Mouse (Mus musculus): Measurements from ENCODE around the gene Ms4a4b. TPM values are rescaled to one million over a fixed set of nuclear protein-coding genes. Genes with fewer than 3 reads are reported as not detected.
"Not testable (repeated sequence)": the region's sequence is repeated elsewhere in the genome, so short reads cannot be mapped to it uniquely, and the experiment has no call there.

Gene Ms4a4b
- total RNA-seq (2021) = not detected
- long read RNA-seq = 0 reads

GRCm38 (mm10) chr19:11443338-11443737 is at the start of gene Ms4a4b:
Gene Ms4a4b, plus strand, starts transcription at chr19:11443553.
- no peak for DNase-seq (ENCODE audit: low spot score in 2 of 2)

GRCm38 (mm10) chr19:11395769-11396168 is 47.6 kb upstream of the Ms4a4b start:
- DNase-seq (ENCODE audit: low spot score in 2 of 2) = no peak

- DNase-seq (ENCODE audit: low spot score in 2 of 2) = no peak
Measured at GRCm38 (mm10) chr19:11404527-11404926, 38.8 kb upstream of the Ms4a4b start, which contains the start of gene Ms4a4c. Gene Ms4a4c, plus strand, starts transcription at chr19:11404770.

GRCm38 (mm10) chr19:11407428-11407827 is 35.9 kb upstream of the Ms4a4b start:
- DNase-seq (ENCODE audit: low spot score in 2 of 2) = no peak

GRCm38 (mm10) chr19:11408591-11408990 is 34.8 kb upstream of the Ms4a4b start:
- no peak for DNase-seq (ENCODE audit: low spot score in 2 of 2)

- no peak for DNase-seq (ENCODE audit: low spot score in 2 of 2)
Measured at GRCm38 (mm10) chr19:11411640-11412039, 31.7 kb upstream of the Ms4a4b start.

- no peak for DNase-seq (ENCODE audit: low spot score in 2 of 2)
Measured at GRCm38 (mm10) chr19:11414084-11414483, 29.3 kb upstream of the Ms4a4b start.

- no peak for DNase-seq (ENCODE audit: low spot score in 2 of 2)
Measured at GRCm38 (mm10) chr19:11415581-11415980, 27.8 kb upstream of the Ms4a4b start.

GRCm38 (mm10) chr19:11418865-11419264 is 24.5 kb upstream of the Ms4a4b start:
- not testable (repeated sequence) for DNase-seq (ENCODE audit: low spot score in 2 of 2)

- DNase-seq (ENCODE audit: low spot score in 2 of 2) = not testable (repeated sequence)
Measured at GRCm38 (mm10) chr19:11431209-11431608, 12.1 kb upstream of the Ms4a4b start.

GRCm38 (mm10) chr19:11435058-11435834 is 8.1 kb upstream of the Ms4a4b start:
- DNase-seq (ENCODE audit: low spot score in 2 of 2) = no peak

- DNase-seq (ENCODE audit: low spot score in 2 of 2) = no peak
Measured at GRCm38 (mm10) chr19:11443964-11444363, 611 bp downstream of the Ms4a4b start.

- no peak for DNase-seq (ENCODE audit: low spot score in 2 of 2)
Measured at GRCm38 (mm10) chr19:11447238-11447637, 3.9 kb downstream of the Ms4a4b start.

GRCm38 (mm10) chr19:11459041-11459440 is 15.7 kb downstream of the Ms4a4b start:
- DNase-seq (ENCODE audit: low spot score in 2 of 2) = not testable (repeated sequence)

GRCm38 (mm10) chr19:11464795-11465194 is 21.4 kb downstream of the Ms4a4b start:
- not testable (repeated sequence) for DNase-seq (ENCODE audit: low spot score in 2 of 2)

- no peak for DNase-seq (ENCODE audit: low spot score in 2 of 2)
Measured at GRCm38 (mm10) chr19:11466471-11466870, 23.1 kb downstream of the Ms4a4b start.

GRCm38 (mm10) chr19:11468361-11468760 is 25.0 kb downstream of the Ms4a4b start:
- not testable (repeated sequence) for DNase-seq (ENCODE audit: low spot score in 2 of 2)

- not testable (repeated sequence) for DNase-seq (ENCODE audit: low spot score in 2 of 2)
Measured at GRCm38 (mm10) chr19:11469215-11469614, 25.9 kb downstream of the Ms4a4b start, which contains the start of gene Ms4a6c. Gene Ms4a6c, plus strand, starts transcription at chr19:11469366.

- no peak for DNase-seq (ENCODE audit: low spot score in 2 of 2)
Measured at GRCm38 (mm10) chr19:11479714-11480113, 36.4 kb downstream of the Ms4a4b start.

GRCm38 (mm10) chr19:11482684-11483083 is 39.3 kb downstream of the Ms4a4b start:
- DNase-seq (ENCODE audit: low spot score in 2 of 2) = no peak

- DNase-seq (ENCODE audit: low spot score in 2 of 2) = no peak
Measured at GRCm38 (mm10) chr19:11483941-11484340, 40.6 kb downstream of the Ms4a4b start.

GRCm38 (mm10) chr19:11484388-11484787 is 41.0 kb downstream of the Ms4a4b start:
- DNase-seq (ENCODE audit: low spot score in 2 of 2) = no peak

- no peak for DNase-seq (ENCODE audit: low spot score in 2 of 2)
Measured at GRCm38 (mm10) chr19:11485266-11485665, 41.9 kb downstream of the Ms4a4b start.
